Mouse (Mus musculus): ENCODE measurements around the gene Cyfip2.

DNA sequence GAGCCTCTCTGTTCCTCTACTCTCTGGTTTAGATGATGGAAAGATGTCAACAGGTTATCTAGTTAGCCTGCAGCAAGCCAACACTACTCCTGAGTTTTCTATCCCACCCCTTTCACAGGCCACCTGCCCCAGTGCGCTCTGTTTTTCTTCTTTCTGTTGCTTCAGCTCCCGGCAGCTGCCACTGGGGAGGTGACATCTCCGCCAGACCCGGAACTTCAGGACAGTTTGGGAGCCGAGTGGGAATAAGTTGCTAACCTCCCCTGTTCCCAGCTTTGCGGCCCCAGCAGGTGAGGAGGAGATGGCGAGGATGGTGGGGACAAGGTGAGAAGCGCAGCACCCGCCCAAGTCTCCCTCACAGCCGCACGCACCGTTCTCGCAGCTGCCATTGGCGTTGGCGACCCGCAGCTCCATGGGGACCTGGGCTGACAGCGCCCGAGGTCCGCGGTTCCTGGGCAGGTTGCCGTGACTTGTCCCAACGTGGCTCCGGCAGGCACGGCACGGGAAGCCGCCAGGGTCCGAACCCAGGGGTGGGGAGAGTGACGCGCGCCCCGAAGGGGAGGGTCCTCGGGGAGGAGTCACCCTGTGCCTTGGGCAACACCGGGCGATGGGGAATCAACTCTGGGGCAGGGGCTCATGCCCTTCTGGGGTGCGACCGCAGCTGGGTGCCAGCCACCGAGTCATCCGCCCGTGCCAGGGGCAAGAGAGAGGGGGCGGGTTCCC is 146.6 kb downstream of the Cyfip2 start, which contains the start of gene Nipal4:
- TF ChIP-seq CTCF (IDR thresholded peaks at IDR 0.05; ENCODE audit: low read depth) (no peak), EP300 (IDR thresholded peaks at IDR 0.05; ENCODE audit: low read depth) (no peak)
